Mouse (Mus musculus): ENCODE measurements around the gene Vsig10l.

GRCm38 (mm10) chr7:43511707-43512478, 48.9 kb downstream of the Vsig10l start:
- TF ChIP-seq POLR2A (IDR thresholded peaks at IDR 0.05; ENCODE audit: borderline replicate concordance, insufficient read depth, low read length): no peak
- no peak for TF ChIP-seq CTCF (IDR thresholded peaks at IDR 0.05; ENCODE audit: borderline replicate concordance, insufficient read depth, low read depth, low read length)

Data from cerebellum, adult 2 months (tissue).